Mouse (Mus musculus) activated CD4-positive, CD25-positive, alpha-beta regulatory T cell, adult 4 months (primary cell): ENCODE results near the gene Pllp. TPM values are rescaled to one million over a fixed set of nuclear protein-coding genes. Genes with fewer than 3 reads are reported as not detected.

Experiments used
- ATAC-seq: one replicate; pipeline ENCODE4 v1.8.0; 2017
- polyA plus RNA-seq, 2 experiments: library from polyadenylated mRNA; unstranded; fragments of 100-300 nt; shearing (Covaris generic); gene quantifications; one replicate each; pipeline ENCODE4 v1.2.1; 2017

Pllp gene
- polyA plus RNA-seq, result under 1 TPM in 1 of 2 experiments, not detected in 1; 0.24 TPM

DNA sequence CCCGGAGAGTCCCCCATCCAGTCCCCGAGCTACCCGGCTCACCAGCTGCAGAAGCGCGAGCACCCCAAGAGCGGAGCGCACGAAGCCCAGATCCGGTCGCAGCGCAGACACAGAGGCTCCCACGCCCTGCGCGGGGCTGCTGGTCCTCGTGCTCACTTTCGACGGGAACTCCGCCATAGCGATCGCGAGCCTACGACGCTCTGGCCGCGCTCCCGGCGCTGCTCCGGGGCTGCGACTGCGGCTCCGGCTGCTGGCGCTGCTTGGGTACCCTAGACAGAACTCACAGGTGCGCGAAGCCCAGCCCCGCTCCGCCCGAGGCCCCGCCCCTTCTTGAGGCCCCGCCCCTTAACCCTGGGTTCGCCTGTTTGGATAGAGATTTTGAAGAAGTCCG lies at the start of gene Pllp:
TSS of gene Pllp (minus strand) at position 285 of the 391 bp plus-strand sequence.
- ATAC-seq, result no peak

- no peak for ATAC-seq
Observed at GRCm38 (mm10) chr8:94745476-94746184, 49.6 kb upstream of the Pllp start, which contains the start of gene Ccl22. Gene Ccl22, plus strand, starts transcription at chr8:94745590.

DNA sequence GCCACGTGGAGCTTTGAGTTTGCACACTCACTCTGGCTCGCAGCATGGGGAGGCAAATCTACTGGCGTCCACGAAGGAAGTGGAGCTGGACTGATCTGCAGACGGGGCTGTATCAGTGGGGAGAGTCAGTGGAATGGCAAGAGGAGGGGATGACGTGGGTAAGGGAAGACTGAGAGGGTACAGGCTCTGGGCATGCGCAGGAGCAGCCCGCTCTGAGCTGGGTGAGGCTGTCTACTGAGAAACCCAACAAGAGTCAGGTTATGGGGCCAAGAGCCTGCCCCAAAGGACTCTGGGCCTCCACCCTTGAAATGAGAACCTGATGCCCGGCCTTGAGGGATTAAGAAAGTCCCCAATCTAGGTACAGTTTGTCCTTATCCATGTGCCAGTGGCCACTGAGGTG lies 48.9 kb upstream of the Pllp start:
- no peak for ATAC-seq

DNA sequence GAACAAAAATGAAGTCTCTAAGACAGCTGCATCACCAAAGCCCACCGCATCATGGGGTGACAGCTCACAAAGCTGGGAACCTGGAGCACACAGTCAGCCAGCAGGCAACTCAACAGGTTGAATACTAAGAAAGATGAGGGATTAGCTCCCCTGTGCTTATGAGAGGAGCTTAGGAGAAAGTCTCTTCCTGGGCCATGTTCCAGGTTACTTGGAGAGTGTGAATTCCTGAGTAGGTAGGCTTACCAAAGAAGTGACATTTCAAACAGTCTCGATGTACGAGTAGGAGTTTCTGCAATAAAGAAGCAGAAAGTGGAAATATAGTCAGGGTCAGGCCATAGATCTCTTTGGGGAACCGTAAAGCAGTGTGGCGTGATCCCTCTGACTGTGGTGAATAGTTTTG lies 48.4 kb upstream of the Pllp start:
- no peak for ATAC-seq

GRCm38 (mm10) chr8:94741726-94742125 lies 45.6 kb upstream of the Pllp start:
- ATAC-seq, result no peak

DNA sequence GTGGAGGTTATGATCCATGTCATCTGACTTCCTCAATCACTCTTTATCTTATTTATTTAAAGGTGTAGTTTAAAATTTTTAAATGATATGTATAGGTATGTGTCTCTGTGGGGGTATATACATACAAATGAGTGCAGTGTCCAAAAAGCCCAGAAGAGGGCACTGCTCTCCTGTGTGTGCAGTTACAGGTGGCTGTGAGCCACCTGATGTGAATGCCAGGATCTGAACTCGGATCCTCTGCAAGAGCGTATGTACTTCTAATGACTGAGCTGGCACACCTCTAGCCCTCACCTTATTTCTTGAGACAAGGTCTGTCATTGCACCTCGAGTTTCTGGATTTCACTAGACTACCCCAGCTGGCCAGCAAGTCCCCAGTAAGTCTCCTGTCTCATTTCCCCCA lies 44.5 kb upstream of the Pllp start:
- no peak for ATAC-seq

GRCm38 (mm10) chr8:94739829-94740228 lies 43.8 kb upstream of the Pllp start:
- no peak for ATAC-seq

DNA sequence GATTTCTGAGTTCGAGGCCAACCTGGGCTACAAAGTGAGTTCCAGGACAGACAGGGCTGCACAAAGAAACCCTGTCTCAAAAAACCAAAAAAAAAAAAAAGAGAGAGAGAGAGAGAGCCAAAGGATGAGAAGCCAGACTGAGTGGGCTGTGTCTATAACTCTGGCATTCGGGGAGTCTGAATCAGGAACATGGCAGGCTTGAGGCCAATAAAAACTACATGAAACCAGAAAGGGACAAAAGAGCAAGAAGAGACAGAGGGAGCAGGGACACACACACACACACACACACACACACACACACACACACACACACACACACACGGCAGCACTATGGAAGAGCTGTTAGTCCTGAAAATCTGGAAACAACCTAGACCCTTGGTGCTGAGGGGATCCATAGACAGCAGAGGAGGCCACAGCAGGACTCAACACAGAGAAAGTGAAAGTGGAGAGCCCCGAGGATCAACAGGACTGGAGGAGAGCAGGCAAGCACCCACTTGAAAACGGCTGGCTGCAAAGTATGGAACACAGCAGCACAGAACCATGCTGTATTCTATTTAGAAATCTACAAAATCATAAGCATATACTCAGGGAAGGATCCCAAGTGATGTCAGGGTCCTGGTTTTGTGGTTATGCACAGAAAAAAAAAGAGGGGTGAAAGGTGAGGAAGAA lies 39.5 kb upstream of the Pllp start:
- peak; percentile 32 for ATAC-seq

DNA sequence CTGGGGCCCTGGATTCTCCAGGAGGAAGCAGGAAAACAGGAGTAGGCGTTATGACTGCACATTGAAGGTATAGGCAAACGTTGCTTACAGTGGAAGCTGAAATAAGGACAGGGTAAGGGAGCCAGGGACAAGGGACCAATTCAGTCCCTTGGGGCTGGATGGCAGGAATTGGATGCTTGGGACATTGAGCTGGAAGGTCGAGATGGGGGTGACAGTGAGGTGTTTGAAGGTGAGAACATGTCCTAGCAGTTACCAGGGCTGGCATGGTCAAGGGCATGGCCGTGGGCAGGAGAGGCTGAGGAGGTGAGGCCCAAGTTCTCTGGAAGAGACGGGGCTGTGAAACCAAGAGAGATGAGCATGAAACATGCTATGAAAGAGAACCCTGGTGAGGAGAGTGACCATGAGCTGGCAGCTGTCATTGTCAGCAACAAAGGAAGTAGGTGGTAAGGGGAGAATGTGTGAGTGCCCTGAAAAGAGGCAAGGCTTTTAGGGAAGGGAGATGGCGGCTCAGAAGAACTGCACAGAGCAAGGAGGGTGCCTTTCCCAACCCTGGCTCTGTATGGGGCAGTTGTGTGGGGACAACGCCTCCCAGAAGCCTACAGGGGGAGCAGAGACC lies 38.8 kb upstream of the Pllp start:
- ATAC-seq, result no peak

GRCm38 (mm10) chr8:94733821-94734465 lies 37.9 kb upstream of the Pllp start:
- ATAC-seq, result no peak

DNA sequence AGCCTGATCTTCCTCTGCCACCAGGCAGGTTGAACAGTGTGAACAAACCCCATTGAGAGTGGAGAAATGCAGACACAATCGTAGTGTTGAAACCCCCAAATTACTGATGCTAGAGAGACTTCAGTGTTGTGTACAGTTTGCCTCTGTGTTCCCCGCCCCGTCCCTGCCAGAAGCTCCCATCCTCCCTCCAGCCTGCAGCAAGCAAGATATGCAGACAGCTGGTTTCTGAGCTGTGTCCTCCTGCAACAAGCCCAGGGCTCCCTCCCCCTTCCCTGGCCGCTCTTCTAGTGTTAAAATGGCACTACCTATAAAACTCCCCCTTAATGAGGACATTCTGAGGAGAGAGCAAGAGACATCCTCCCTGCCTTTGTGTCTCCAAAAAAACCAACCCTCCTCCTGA lies 33.2 kb upstream of the Pllp start:
- ATAC-seq, result no peak

GRCm38 (mm10) chr8:94725998-94726397 lies 29.9 kb upstream of the Pllp start:
- no peak for ATAC-seq

DNA sequence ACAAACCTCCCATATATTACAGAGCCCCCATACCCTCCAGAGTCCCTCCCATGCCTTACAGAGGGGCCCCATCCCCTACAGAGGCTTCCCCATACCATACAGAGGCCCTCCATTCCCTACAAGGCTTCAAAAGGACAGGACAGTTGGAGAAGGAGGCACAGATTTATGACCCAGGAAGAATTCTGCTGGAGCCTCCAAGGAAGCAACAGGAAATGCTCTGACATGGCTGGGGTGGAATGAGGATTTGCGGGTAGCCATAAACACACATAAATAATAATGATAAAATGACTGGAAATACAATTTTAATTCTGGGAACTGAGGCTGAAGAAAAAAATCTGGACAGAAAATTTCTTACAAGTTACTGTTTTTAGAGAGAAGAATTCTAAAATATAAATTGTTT lies 20.8 kb upstream of the Pllp start:
- no peak for ATAC-seq

DNA sequence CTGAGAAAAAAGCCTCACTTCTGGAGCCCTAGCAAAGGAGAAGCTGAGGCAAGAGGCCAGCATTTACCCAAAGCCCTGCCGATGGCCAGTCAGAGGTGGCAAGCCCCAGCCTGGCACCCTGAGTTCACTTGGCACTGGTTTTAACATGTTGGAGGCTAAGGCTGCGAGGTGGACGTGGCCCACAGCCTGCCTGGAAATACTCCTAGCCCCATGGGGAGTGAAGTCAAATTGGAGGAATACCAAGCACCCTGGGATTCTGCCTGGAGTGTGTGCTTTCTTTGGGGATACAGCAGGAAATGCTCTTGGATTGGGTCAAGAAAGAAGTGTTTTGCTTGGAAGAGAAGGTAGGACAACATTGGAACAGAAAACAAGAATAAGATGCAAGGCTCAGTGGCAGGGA lies 19.8 kb upstream of the Pllp start:
- no peak for ATAC-seq

GRCm38 (mm10) chr8:94714556-94714955 lies 18.5 kb upstream of the Pllp start:
- no peak for ATAC-seq

- ATAC-seq, result no peak
Observed at GRCm38 (mm10) chr8:94711160-94711718, 15.2 kb upstream of the Pllp start.

GRCm38 (mm10) chr8:94710336-94710735 lies 14.3 kb upstream of the Pllp start:
- ATAC-seq, result no peak

DNA sequence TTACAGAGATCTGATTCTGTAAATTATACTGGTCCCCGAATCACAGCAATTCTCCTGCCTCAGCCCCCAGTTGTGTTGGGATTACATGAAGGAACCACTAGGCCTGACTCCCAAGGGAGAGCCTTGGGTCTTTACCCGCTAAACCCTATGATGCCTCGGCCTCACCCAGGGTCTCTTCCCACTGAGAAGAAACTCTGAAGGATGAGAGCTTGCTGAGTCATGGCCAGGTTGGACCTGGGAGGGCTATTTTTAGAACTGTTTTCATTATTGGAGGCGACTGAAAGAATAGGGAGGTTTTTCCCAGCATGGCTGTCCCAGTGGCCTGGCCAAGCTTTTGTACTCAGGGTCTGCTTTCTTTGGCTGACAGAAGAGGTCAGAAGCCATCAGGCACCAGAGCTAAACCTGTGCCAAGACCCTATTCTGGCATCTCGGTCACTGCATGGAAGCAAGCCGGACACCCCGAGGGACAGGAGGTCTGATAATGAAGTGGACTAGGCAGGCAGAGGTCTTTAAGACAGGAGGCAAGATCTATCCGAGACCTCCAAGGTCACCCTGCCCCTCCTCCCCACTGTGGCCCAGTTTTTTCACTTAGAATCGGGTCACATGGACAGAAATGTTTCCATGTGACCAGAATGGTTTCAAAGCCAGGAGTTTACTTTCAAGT lies 10.8 kb upstream of the Pllp start:
- ATAC-seq, result no peak

DNA sequence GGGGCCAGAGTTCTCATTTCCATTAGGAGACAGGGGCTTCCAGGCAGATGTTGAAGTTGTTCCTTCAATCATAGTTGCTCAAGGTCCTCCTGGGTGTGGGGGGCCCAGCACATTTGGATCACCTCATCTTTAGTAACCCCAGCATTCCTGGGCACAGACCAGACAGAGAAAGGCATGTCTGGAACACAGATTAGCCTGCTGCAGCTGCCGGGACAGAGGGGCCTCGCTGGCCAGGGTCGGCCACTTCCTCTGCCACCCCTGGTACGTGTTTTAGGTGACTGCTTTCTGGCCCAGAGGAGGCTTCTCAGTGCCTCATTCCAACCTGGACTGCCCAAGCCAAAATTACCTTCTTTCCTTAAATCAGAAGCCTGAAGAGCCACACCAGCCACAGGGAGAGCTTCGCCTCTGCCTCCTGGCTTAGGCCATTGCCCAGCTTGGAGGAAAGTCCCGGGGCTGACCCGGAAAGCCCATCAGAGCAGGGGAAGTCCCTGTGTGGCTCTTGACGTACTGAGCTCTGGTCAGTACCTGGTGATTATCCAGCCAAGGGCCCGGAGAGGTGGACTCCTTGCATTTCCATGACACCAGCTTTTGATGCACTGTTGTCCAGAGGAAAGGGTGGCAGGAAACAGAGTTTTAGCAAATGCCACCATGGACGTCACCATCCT lies 9.6 kb upstream of the Pllp start:
- no peak for ATAC-seq

- ATAC-seq, result no peak
Observed at GRCm38 (mm10) chr8:94704669-94704984, 8.5 kb upstream of the Pllp start.

- peak; percentile 65 for ATAC-seq
Observed at GRCm38 (mm10) chr8:94703972-94704668, 8.0 kb upstream of the Pllp start.
